Mouse (Mus musculus) frontal cortex, postnatal 25 days (tissue): ENCODE measurements around the gene Pdzrn3.
A peak's percentile ranks its signal among the peaks of the same experiment; 100 is the strongest.

Source experiments
- DNase-seq, 2 experiments: peaks; one replicate each; pipeline ENCODE4 v3.0.0; 2022; ENCODE audit warnings: low spot score in 2 of 2

The Pdzrn3 gene

DNA sequence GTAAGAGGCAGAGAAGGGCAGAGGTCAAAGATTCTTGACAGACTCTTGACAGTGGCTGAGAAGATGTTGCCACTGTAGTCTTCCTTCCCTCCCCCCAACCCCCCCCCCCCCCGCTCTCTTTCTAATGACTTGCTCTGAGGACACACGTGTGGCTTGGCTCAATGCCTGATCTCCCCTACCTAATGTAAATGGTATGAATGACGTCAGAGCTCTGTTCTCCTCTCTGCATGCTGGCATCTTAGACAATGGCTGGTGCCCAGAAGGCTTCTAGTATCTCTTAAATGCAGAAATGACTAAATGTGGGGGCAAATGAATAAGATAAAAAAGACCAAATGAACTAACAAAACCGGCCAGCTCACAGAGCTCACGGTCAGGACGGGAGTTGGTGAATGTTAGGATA lies 49.2 kb downstream of the Pdzrn3 start:
- DNase-seq: no peak

GRCm38 (mm10) chr6:101327741-101328140 lies 50.0 kb downstream of the Pdzrn3 start:
- no peak for DNase-seq

- DNase-seq: no peak
Measured at GRCm38 (mm10) chr6:101327196-101327595, 50.5 kb downstream of the Pdzrn3 start.

GRCm38 (mm10) chr6:101325842-101326639 lies 51.7 kb downstream of the Pdzrn3 start:
- no peak for DNase-seq

DNA sequence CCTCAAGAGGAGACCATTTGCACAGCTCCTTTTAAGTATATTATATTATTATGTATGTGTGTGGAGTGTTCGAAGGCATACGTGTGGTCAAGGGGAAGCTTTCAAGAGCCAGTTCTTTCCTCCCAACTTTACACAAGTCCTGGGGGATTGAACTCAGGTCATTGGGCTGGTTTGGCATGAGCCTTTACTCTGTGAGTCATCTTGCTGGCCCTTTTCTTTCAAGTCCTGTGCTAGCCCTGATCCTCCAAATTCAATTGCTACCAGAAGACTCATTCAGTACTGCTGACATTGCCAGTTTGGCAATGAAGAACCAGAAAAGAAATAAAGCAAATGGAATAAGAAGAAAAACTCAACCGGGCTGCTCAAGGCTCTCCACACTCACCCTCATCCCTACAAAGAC lies 55.1 kb downstream of the Pdzrn3 start:
- DNase-seq: no peak

DNA sequence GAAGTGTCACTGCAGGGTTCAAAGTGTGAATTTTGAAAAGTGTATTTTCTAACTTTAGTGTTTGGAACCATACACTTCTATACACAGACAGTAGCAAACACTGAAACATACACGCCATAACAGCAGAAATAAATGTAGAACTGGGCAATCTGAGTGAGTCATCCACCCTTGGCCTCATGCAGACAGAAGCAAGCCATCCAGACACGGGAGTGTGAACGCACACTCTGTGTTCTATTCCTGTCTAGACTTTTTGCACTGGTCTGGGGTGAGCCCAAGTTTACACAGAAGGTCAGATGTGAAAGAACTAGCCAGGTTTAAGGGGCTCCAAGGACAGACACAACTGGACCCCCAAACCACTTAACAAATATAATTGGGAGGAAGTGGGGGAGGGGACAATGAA lies 57.3 kb downstream of the Pdzrn3 start:
- DNase-seq: no peak

- no peak for DNase-seq
Measured at GRCm38 (mm10) chr6:101319374-101319967, 58.2 kb downstream of the Pdzrn3 start.

DNA sequence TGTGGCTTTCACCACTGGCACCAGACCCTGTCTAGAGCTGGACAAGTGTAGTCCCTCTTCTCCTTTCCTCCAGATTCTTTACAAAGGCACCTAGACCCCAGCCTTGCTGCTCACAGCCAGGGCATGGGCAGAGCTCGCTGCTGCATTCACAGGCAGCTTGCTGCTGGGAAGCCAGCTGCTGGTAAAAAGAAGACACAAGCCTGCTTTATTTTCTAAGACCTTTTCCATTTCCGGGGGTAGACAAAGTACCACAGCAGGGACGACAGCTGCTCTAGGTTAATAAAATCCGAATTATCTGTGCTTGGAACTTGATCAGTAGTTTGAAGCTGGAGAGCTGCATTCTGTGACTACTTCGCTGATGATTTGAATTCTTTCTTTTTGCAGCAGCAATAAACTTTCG lies 59.2 kb downstream of the Pdzrn3 start:
- no peak for DNase-seq

DNA sequence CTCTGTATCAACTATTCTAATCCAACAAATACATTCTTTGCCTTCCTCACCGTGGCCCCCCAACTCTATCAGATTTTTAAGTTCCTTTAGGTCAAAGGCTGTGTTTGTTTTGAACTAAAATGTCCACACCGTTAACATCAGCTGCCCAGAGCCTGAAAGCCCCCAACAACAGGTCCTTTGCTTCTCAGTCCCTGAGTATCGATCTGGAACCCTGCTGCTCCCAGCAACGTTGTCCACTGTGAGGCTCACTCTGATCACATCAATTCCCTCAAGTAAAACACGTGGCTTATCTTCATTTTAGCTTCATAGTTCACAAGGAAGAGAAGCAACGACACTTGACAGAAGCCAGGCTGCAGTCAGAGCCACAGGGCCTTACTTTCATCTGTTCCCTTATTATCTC lies 66.3 kb downstream of the Pdzrn3 start:
- no peak for DNase-seq

DNA sequence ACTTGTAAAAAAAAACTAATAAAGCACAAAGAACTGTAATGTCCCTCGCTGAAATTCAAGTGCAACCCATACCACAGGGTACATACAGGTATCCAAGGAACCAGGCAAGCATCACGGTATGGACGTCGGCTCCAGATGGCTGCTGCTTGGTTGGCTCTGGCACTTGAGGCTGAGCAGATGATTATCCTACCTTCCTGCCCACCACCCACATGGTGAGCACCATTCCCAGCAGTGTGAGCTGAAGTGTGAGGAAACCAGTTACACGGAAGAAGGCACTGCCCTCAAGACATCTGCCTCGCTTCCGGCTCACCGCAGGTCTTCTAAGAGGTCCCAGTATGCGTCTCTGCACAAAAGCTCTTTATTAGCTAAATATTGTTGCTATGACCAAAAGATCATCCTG lies 67.2 kb downstream of the Pdzrn3 start:
- DNase-seq: no peak

GRCm38 (mm10) chr6:101307964-101308531 lies 69.6 kb downstream of the Pdzrn3 start:
- peak; percentile 33 to 36 for DNase-seq

GRCm38 (mm10) chr6:101306834-101307233 lies 70.9 kb downstream of the Pdzrn3 start:
- no peak for DNase-seq

DNA sequence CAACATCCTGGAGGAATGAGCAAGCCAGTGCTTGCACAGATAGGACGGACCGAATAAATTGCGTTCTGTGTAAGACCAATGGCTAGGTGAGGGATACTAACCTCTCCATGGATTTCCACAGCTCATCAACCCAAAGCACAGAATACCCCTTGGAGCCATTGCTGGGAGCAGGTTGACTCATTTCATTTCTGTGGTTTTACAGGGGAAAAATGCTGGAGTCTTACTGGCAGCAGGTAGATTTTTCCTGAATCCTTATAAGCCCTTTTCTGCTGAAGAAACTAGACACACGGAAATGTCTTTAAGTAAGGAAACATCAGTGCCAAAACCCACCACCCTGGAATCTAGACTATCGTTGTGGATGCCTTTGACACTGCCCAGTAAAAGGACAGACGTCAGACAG lies 72.2 kb downstream of the Pdzrn3 start:
- DNase-seq: no peak

GRCm38 (mm10) chr6:101303959-101304738 lies 73.5 kb downstream of the Pdzrn3 start:
- no peak for DNase-seq

GRCm38 (mm10) chr6:101303501-101303900 lies 74.2 kb downstream of the Pdzrn3 start:
- no peak for DNase-seq

- no peak for DNase-seq
Measured at GRCm38 (mm10) chr6:101301154-101301553, 76.5 kb downstream of the Pdzrn3 start.

GRCm38 (mm10) chr6:101299434-101299833 lies 78.3 kb downstream of the Pdzrn3 start:
- no peak for DNase-seq

DNA sequence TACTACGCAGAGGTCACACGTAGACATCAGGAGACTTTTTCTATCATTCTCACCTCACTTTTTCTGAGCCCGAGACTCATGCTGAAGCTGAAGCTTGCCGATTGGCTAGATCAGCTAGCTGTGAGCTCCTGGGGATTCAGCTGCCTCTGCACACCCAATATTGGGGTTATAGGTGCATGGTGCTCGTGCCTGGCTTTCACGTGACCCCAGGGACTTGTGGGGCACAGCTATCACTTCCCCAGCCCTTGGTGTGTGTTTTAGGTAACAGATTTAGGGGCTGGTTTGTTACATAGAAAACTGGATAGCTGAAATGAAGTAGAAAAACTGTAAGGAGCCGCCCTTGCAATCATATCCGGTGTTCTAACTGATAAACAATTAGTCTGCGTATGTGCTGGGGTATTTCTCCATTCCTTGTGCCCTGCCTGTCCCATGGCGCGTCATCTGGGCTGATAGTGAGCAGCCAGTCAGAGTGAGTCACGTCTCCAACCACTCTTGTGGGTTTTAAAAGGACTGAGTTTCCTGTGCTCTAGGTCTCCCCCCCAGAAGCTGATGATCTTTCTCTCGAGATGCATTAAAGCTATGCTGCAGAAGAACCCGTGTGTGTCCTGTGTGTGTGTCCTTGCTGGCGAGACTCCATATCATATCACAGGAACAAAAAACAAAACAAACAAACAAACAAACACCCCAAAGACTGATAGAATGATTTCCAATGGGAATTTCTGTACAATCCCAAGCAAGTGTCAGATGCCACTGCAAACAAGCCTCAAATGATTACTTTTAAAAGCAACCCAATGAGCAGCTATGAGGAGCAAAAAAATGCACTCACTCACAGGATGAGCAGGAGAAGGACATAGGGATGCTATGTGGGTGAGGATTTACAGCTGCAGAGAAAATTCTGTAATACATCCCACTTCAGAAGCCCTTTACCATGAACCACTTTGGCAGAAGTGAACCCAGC lies 79.9 kb downstream of the Pdzrn3 start:
- DNase-seq: no peak

- no peak for DNase-seq
Measured at GRCm38 (mm10) chr6:101296997-101297396, 80.7 kb downstream of the Pdzrn3 start.

GRCm38 (mm10) chr6:101296280-101296679 lies 81.4 kb downstream of the Pdzrn3 start:
- no peak for DNase-seq

DNA sequence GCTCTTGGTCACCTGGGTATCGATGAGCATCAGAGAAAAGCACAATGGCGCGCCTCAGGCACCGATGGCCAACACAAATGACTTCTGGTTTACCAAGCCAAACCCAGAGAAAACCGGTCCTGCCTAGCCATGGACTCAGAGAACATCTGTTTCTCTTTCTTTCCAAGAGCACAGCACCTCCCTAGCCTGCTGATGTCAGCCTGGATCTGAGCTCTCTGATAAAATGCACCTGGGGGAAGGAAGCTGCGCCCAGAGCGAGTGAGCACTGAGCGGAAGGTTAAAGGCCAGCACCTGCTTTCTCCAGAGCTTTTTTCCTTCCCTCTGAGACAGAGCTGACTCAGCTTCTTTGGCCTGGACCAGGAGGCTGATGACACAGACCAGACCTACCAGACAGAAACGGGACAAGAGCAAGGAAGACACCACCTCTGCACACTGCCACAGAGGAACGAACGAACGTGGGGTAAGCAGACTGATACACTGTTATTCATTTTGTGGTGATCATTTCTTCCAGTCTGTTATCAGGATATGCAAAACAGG lies 84.6 kb downstream of the Pdzrn3 start:
- DNase-seq: no peak
